Mouse (Mus musculus): ENCODE measurements around the gene Sparcl1. TPM values are rescaled to one million over a fixed set of nuclear protein-coding genes. Genes with fewer than 3 reads are reported as not detected.

The Sparcl1 gene
- polyA plus RNA-seq (2012; fragmentation: generic; extraction: Trizol), result not detected
- long read RNA-seq, experiment 1, result 0 reads
- long read RNA-seq, experiment 2, result 0 reads

- Histone ChIP-seq H3ac (ENCODE audit: control insufficient read depth, insufficient read length, low read depth) (no peak within 1 kb of the TSS), H3K79me2 (ENCODE audit: control insufficient read depth, insufficient read depth) (no peaks in the 10 kb centered on the region), H3K79me3 (ENCODE audit: low read depth) (no peaks in the 10 kb centered on the region), H3K27me3 (ENCODE audit: control insufficient read depth, insufficient read depth, insufficient read length) (no peaks in the 10 kb centered on the region), H3K4me3 (ENCODE audit: insufficient read depth, poor library complexity, severe bottlenecking) (no peak within 1 kb of the TSS), H3K36me3 (ENCODE audit: control insufficient read depth, insufficient read depth) (no peaks in the 10 kb centered on the region)
- no peak for TF ChIP-seq USF1 (IDR thresholded peaks at IDR 0.05; ENCODE audit: low read depth)
- TF ChIP-seq CEBPB (IDR thresholded peaks at IDR 0.05; ENCODE audit: low read depth), result no peak
- no peak for TF ChIP-seq FOSL1 (IDR thresholded peaks at IDR 0.05; ENCODE audit: insufficient read depth, low read length, poor library complexity, severe bottlenecking)
- TF ChIP-seq MAX (IDR thresholded peaks at IDR 0.05), result no peak
- TF ChIP-seq CTCF (IDR thresholded peaks at IDR 0.05; ENCODE audit: control insufficient read depth, insufficient read depth, insufficient read length), result no peak
- TF ChIP-seq MYOD1 (IDR thresholded peaks at IDR 0.05; ENCODE audit: control insufficient read depth, insufficient read length, low read depth), result no peak
- TF ChIP-seq MYOG (IDR thresholded peaks at IDR 0.05; ENCODE audit: control insufficient read depth, extremely low read depth, insufficient read length), result no peak
Measured at GRCm38 (mm10) chr5:104113491-104114172, at the start of gene Sparcl1. TSS of gene Sparcl1 (minus strand) at chr5:104113733.

DNA sequence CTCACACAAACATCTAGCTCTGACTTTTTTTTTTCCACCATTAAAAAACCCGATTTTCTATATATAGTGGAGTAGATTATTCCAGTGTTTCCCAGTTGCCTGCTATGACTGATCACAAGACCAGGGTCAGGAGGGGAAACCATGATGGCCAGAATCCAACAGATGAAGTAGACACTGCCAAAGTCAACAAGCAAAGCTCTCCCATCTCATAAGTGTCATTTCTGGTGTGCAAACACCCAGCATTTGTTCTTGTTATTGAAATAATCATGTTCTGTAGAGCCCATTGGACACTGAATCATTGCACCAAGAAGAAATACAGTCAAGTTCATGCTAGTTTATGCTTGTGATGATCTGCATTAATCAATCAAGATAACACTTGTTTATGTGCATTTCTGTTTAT, 47.9 kb upstream of the Sparcl1 start:
- no peaks in the 10 kb centered on the region for H3K36me3 ChIP-seq (ENCODE audit: control insufficient read depth, insufficient read depth)
- no peaks in the 10 kb centered on the region for H3K79me2 ChIP-seq (ENCODE audit: control insufficient read depth, insufficient read depth)
- no peak for TF ChIP-seq CTCF (IDR thresholded peaks at IDR 0.05; ENCODE audit: control insufficient read depth, insufficient read depth, insufficient read length)
- no peak overlapping the region for H3ac ChIP-seq (ENCODE audit: control insufficient read depth, insufficient read length, low read depth)
- no peak overlapping the region for H3K4me3 ChIP-seq (ENCODE audit: insufficient read depth, poor library complexity, severe bottlenecking)
- H3K27me3 ChIP-seq (ENCODE audit: control insufficient read depth, insufficient read depth, insufficient read length), result peaks cover 5% of the 10 kb centered on the region
- no peaks in the 10 kb centered on the region for H3K79me3 ChIP-seq (ENCODE audit: low read depth)

DNA sequence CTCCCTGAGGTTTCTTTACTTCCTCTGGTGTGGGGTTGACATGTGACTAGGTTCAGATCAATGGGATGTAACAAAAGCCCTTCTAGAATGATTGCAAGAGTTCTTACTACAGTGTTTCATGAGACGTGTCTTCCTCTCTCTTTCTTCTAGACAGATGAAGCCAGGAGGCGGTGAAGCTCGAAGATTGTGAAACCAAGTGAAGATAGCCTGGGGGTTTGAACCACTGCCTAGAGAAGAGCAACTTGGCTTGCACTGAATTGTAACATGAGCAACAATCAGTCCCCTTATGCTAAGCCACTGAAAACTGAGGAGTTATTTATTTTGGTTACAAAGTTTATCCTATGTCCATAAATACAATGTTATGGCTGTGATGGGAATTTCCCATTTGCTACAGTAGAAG, 47.0 kb upstream of the Sparcl1 start:
- no peak for TF ChIP-seq USF1 (IDR thresholded peaks at IDR 0.05; ENCODE audit: low read depth)
- no peak for TF ChIP-seq MYOG (IDR thresholded peaks at IDR 0.05; ENCODE audit: control insufficient read depth, extremely low read depth, insufficient read length)
- no peak for TF ChIP-seq MAX (IDR thresholded peaks at IDR 0.05)
- no peak for TF ChIP-seq CTCF (IDR thresholded peaks at IDR 0.05; ENCODE audit: control insufficient read depth, insufficient read depth, insufficient read length)
- Histone ChIP-seq H3K4me3 (ENCODE audit: insufficient read depth, poor library complexity, severe bottlenecking) (no peak overlapping the region), H3K27me3 (ENCODE audit: control insufficient read depth, insufficient read depth, insufficient read length) (no peaks in the 10 kb centered on the region), H3K36me3 (ENCODE audit: control insufficient read depth, insufficient read depth) (no peaks in the 10 kb centered on the region), H3K79me2 (ENCODE audit: control insufficient read depth, insufficient read depth) (no peaks in the 10 kb centered on the region), H3K79me3 (ENCODE audit: low read depth) (no peaks in the 10 kb centered on the region), H3ac (ENCODE audit: control insufficient read depth, insufficient read length, low read depth) (no peak overlapping the region)

- no peaks in the 10 kb centered on the region for H3K36me3 ChIP-seq (ENCODE audit: control insufficient read depth, insufficient read depth)
- no peaks in the 10 kb centered on the region for H3K79me2 ChIP-seq (ENCODE audit: control insufficient read depth, insufficient read depth)
- TF ChIP-seq MYOD1 (IDR thresholded peaks at IDR 0.05; ENCODE audit: control insufficient read depth, insufficient read length, low read depth), result no peak
- no peak for TF ChIP-seq USF1 (IDR thresholded peaks at IDR 0.05; ENCODE audit: low read depth)
- TF ChIP-seq MAX (IDR thresholded peaks at IDR 0.05), result no peak
- TF ChIP-seq CTCF (IDR thresholded peaks at IDR 0.05; ENCODE audit: control insufficient read depth, insufficient read depth, insufficient read length), result no peak
- no peak for TF ChIP-seq MYOG (IDR thresholded peaks at IDR 0.05; ENCODE audit: control insufficient read depth, extremely low read depth, insufficient read length)
- TF ChIP-seq CEBPB (IDR thresholded peaks at IDR 0.05; ENCODE audit: low read depth), result no peak
- no peak for TF ChIP-seq FOSL1 (IDR thresholded peaks at IDR 0.05; ENCODE audit: insufficient read depth, low read length, poor library complexity, severe bottlenecking)
- no peaks in the 10 kb centered on the region for H3K79me3 ChIP-seq (ENCODE audit: low read depth)
- H3K4me3 ChIP-seq (ENCODE audit: insufficient read depth, poor library complexity, severe bottlenecking), result no peak overlapping the region
- no peak overlapping the region for H3ac ChIP-seq (ENCODE audit: control insufficient read depth, insufficient read length, low read depth)
- no peaks in the 10 kb centered on the region for H3K27me3 ChIP-seq (ENCODE audit: control insufficient read depth, insufficient read depth, insufficient read length)
Measured at GRCm38 (mm10) chr5:104158332-104159052, 45.0 kb upstream of the Sparcl1 start.

GRCm38 (mm10) chr5:104157701-104158100, 44.2 kb upstream of the Sparcl1 start:
- Histone ChIP-seq H3K79me3 (ENCODE audit: low read depth) (no peaks in the 10 kb centered on the region), H3K36me3 (ENCODE audit: control insufficient read depth, insufficient read depth) (no peaks in the 10 kb centered on the region)

More at GRCm38 (mm10) chr5:104157701-104158100, 44.2 kb upstream of the Sparcl1 start:
- Histone ChIP-seq H3K27me3 (ENCODE audit: control insufficient read depth, insufficient read depth, insufficient read length) (no peaks in the 10 kb centered on the region), H3K4me3 (ENCODE audit: insufficient read depth, poor library complexity, severe bottlenecking) (no peak overlapping the region), H3ac (ENCODE audit: control insufficient read depth, insufficient read length, low read depth) (no peak overlapping the region), H3K79me2 (ENCODE audit: control insufficient read depth, insufficient read depth) (no peaks in the 10 kb centered on the region)
- TF ChIP-seq MAX (IDR thresholded peaks at IDR 0.05) (no peak), CEBPB (IDR thresholded peaks at IDR 0.05; ENCODE audit: low read depth) (no peak), FOSL1 (IDR thresholded peaks at IDR 0.05; ENCODE audit: insufficient read depth, low read length, poor library complexity, severe bottlenecking) (no peak), CTCF (IDR thresholded peaks at IDR 0.05; ENCODE audit: control insufficient read depth, insufficient read depth, insufficient read length) (no peak), USF1 (IDR thresholded peaks at IDR 0.05; ENCODE audit: low read depth) (no peak), MYOG (IDR thresholded peaks at IDR 0.05; ENCODE audit: control insufficient read depth, extremely low read depth, insufficient read length) (no peak), MYOD1 (IDR thresholded peaks at IDR 0.05; ENCODE audit: control insufficient read depth, insufficient read length, low read depth) (no peak)

Data from C2C12 (cell line).